Mouse (Mus musculus) liver, adult 2 months (tissue): ENCODE measurements around the gene Tsnax.

ENCODE experiments used
- CTCF ChIP-seq: fragments of 200-500 bp; IDR thresholded peaks from 2 replicates; pipeline ENCODE4 v1.5.1; 2011; ENCODE audit warnings: low read depth, low read length, control low read depth
- POLR2A ChIP-seq: fragments of 200-500 bp; IDR thresholded peaks from 2 replicates; pipeline ENCODE4 v1.6.1; 2011; ENCODE audit warnings: low read length, control low read depth; ENCODE audit not compliant: insufficient read depth; ENCODE audit errors: extremely low read depth

DNA sequence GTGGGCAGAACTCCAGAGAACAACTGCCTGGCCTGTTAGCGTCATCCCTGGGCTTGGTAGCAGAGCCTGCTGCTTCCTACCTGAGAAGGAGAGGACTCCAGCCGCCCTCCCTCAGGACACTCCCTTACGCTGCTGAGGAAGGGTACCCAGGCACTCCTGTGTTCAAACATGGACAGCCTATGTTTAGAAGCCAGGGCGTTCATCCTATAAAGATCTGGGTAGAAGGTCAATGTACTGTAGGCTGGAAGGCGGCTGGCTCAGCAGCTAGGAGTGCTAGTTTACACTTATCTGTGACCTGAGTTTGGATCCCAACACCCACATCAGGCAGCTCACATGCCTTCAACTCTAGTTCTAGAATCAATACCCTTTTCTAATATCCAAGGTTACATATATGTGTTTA lies 49.6 kb upstream of the Tsnax start:
- TF ChIP-seq CTCF (no peak), POLR2A (no peak)
